Mouse (Mus musculus): ENCODE results near the gene Abhd4. TPM values are rescaled to one million over a fixed set of nuclear protein-coding genes. Genes with fewer than 3 reads are reported as not detected.
A peak's percentile ranks its signal among the peaks of the same experiment; 100 is the strongest.

Abhd4 gene
- total RNA-seq, 2 experiments from 2014 or later: 43.7 to 48.0 TPM

GRCm38 (mm10) chr14:54232811-54233558 is 21.0 kb upstream of the Abhd4 start:
- intact Hi-C loops (cut with DNase I): no loop called here
- peak in 1 of 2 experiments; percentile 75 for DNase-seq (ENCODE audit: extremely low spot score in 1 of 2, low spot score in 2 of 2)

GRCm38 (mm10) chr14:54233559-54234143 is 20.3 kb upstream of the Abhd4 start:
- DNase-seq (ENCODE audit: extremely low spot score in 1 of 2, low spot score in 2 of 2): no peak
- intact Hi-C loops (cut with DNase I): no loop called here

- intact Hi-C loops (cut with DNase I): no loop called here
- no peak for DNase-seq (ENCODE audit: extremely low spot score in 1 of 2, low spot score in 2 of 2)
Observed at GRCm38 (mm10) chr14:54234231-54235040, 19.6 kb upstream of the Abhd4 start.

- intact Hi-C loops (cut with DNase I): no loop called here
- DNase-seq (ENCODE audit: extremely low spot score in 1 of 2, low spot score in 2 of 2): no peak
Observed at GRCm38 (mm10) chr14:54235825-54236540, 18.0 kb upstream of the Abhd4 start.

GRCm38 (mm10) chr14:54236881-54237280 is 17.1 kb upstream of the Abhd4 start:
- intact Hi-C loops (cut with DNase I): no loop called here
- DNase-seq (ENCODE audit: extremely low spot score in 1 of 2, low spot score in 2 of 2): no peak

GRCm38 (mm10) chr14:54239002-54239736 is 14.8 kb upstream of the Abhd4 start:
- intact Hi-C loops (cut with DNase I): no loop called here
- DNase-seq (ENCODE audit: extremely low spot score in 1 of 2, low spot score in 2 of 2): peak; percentile 64 to 89

GRCm38 (mm10) chr14:54240542-54240941 is 13.4 kb upstream of the Abhd4 start:
- intact Hi-C loops (cut with DNase I): no loop called here
- DNase-seq (ENCODE audit: extremely low spot score in 1 of 2, low spot score in 2 of 2): no peak

- DNase-seq (ENCODE audit: extremely low spot score in 1 of 2, low spot score in 2 of 2): no peak
- intact Hi-C loops (cut with DNase I): no loop called here
Observed at GRCm38 (mm10) chr14:54244183-54244582, 9.8 kb upstream of the Abhd4 start.

- intact Hi-C loops (cut with DNase I): no loop called here
- no peak for DNase-seq (ENCODE audit: extremely low spot score in 1 of 2, low spot score in 2 of 2)
Observed at GRCm38 (mm10) chr14:54246232-54246631, 7.8 kb upstream of the Abhd4 start.

- DNase-seq (ENCODE audit: extremely low spot score in 1 of 2, low spot score in 2 of 2): no peak
- intact Hi-C loops (cut with DNase I): no loop called here
Observed at GRCm38 (mm10) chr14:54249326-54249725, 4.7 kb upstream of the Abhd4 start.

GRCm38 (mm10) chr14:54250122-54250521 is 3.9 kb upstream of the Abhd4 start:
- intact Hi-C loops (cut with DNase I): loop anchor here (5.0 kb wide), 1 partner anchor 112 kb away; the partner anchor contains the start of gene Oxa1l
- no peak for DNase-seq (ENCODE audit: extremely low spot score in 1 of 2, low spot score in 2 of 2)

- intact Hi-C loops (cut with DNase I): loop anchor here (5.0 kb wide), 1 partner anchor 108 kb away; the partner anchor contains the start of gene Oxa1l
Observed at GRCm38 (mm10) chr14:54254670-54255202, 748 bp downstream of the Abhd4 start.

GRCm38 (mm10) chr14:54258131-54258670 is 4.2 kb downstream of the Abhd4 start:
- intact Hi-C loops (cut with DNase I): no loop called here
- no peak for DNase-seq (ENCODE audit: extremely low spot score in 1 of 2, low spot score in 2 of 2)

More at GRCm38 (mm10) chr14:54254670-54255202, 748 bp downstream of the Abhd4 start:
- DNase-seq (ENCODE audit: extremely low spot score in 1 of 2, low spot score in 2 of 2): no peak

- DNase-seq (ENCODE audit: extremely low spot score in 1 of 2, low spot score in 2 of 2): peak; percentile 73 to 96
- intact Hi-C loops (cut with DNase I): no loop called here
Observed at GRCm38 (mm10) chr14:54259003-54259721, 5.2 kb downstream of the Abhd4 start.

- DNase-seq (ENCODE audit: extremely low spot score in 1 of 2, low spot score in 2 of 2): no peak
- intact Hi-C loops (cut with DNase I): no loop called here
Observed at GRCm38 (mm10) chr14:54259722-54260085, 5.7 kb downstream of the Abhd4 start.

GRCm38 (mm10) chr14:54260196-54260595 is 6.2 kb downstream of the Abhd4 start:
- intact Hi-C loops (cut with DNase I): no loop called here
- no peak for DNase-seq (ENCODE audit: extremely low spot score in 1 of 2, low spot score in 2 of 2)

GRCm38 (mm10) chr14:54261386-54261785 is 7.4 kb downstream of the Abhd4 start:
- intact Hi-C loops (cut with DNase I): no loop called here
- DNase-seq (ENCODE audit: extremely low spot score in 1 of 2, low spot score in 2 of 2): no peak

Data from left cerebral cortex, postnatal 10 days (tissue).